Mouse (Mus musculus): ENCODE data around the gene Fbxo8.

Fbxo8 gene

DNA sequence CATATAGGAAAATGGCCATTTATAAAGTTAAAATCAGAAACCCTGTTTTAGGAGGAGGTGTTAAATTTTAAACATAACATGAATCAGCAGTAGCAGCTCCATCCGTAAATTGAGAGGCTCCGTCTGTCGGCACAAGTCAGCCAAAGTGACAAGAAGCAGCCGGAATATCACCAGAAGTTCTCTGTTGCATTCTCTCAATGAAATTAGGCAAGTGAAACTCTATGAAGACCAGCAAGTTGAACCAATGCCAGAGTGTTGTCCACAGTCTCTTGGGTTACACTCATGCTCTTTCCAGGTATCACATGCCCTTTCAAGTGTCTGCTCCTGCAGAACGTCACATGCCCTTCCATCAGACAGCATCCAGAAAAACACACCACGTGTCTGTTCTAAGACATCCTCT, 60.8 kb downstream of the Fbxo8 start:
- DNase-seq (ENCODE audit: low read depth, low spot score), result no peak

DNA sequence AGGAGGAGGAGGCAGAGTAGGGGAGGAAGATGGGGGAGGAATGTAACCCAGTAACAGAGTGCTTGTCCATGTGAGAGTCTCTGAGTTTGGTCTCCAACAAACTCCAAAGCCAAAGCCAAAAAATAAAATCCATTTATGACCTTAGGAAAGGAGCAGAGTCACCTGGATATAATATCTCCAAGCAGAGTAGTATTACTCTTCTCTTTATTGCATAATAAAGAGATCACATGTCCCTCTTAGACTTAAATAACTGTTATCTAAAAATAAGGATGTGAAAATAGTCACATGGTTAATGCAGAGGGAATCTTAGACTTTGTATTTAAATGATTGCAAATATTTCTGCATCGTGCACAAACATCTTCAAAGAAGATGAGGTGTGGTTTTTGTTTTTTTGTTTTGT, 63.3 kb downstream of the Fbxo8 start:
- no peak for DNase-seq (ENCODE audit: low read depth, low spot score)

DNA sequence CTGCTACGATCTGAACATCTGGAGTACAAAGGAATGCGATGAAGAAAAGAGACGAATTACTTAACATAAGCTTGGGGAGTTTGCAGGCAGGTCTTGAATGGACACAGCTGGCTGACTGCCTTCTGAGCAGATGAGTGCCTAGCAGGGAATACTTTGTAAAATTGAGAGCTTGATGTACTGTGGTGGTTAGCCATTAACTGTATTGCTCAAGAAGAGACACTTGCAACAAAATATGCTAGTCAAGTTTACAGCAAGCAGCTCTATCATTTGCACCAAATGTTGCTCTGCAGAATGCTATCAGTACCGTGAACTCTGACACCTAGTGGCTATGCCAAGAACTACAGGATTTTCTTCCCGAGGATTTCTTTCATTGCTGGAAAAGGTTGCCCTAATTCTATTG, 64.1 kb downstream of the Fbxo8 start:
- peak; percentile 72 for DNase-seq (ENCODE audit: low read depth, low spot score)

DNA sequence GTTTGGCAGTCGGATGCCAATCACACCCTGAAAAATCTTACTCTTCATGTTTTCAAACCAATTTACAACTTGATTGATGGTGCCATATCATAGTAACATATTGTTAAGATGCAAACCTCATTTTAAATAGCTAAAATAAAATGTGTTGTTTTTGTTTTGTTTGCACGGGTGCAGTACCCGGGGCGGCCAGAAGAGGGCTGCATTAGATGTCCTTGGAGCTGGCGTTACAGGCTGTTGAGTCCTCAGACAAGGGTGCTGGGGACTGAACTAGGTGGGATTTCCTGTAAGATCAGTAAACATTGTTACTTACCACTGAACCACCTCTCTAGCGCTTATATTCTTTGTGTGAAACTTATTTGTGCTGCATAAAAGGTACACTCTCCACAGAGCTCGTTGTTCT, 65.4 kb downstream of the Fbxo8 start:
- peak; percentile 59 for DNase-seq (ENCODE audit: low read depth, low spot score)

DNA sequence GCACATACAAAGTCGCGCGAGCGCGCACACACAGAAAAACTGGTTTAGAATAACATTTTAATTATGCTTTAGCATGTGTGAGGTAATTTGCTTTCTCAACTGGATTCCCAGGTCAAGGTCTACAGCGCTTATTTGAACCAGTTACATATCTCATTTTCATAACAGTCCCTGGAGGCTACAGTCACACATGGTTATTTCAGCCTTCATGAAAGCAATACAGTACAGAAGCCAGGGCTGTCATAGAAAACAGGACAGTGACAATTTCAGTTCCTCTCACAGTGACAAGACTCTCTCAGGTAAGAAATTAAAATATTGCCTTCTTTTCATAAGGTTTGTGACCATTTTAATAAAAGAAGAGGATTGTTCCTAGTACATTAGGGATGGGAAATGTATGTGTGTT, 66.4 kb downstream of the Fbxo8 start:
- DNase-seq (ENCODE audit: low read depth, low spot score), result no peak

DNA sequence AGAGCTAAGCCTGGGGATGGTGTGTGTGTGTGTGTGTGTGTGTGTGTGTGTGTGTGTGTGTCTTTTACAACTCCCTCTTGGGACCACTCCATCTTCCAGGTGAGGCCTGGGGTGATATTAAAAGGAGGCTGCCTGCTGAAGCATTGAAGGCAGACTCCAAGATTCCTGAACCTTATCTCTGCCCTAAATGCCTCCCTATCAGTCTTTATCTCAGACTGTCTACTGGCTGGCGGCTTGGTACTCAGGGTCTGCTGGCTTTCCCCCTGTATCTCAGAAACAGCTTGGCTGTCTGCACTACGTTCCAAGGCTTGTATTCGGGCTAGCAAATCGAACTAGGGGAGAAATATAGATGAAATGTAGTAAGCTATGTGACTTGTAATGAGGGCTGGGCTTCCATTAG, 68.2 kb downstream of the Fbxo8 start:
- DNase-seq (ENCODE audit: low read depth, low spot score), result no peak

DNA sequence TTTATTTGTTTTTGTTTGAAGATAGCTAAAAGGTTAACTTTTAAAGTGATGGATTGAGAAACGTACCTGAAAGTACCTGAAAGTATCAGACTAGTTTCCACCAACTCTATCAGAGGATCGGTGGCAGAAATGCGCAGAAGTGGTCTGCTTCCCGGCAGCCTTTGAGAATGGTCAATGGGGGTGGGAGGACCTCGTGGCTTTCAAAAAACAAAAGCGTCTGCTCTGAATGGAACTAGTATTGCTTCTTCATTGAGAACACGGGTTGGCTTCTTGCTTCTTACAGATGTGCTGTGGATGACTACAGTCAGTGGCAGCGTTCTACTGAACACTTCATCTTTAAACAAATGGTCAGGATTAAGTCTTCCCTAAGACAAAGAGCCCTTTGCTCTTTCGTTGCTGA, 68.7 kb downstream of the Fbxo8 start:
- DNase-seq (ENCODE audit: low read depth, low spot score), result no peak

DNA sequence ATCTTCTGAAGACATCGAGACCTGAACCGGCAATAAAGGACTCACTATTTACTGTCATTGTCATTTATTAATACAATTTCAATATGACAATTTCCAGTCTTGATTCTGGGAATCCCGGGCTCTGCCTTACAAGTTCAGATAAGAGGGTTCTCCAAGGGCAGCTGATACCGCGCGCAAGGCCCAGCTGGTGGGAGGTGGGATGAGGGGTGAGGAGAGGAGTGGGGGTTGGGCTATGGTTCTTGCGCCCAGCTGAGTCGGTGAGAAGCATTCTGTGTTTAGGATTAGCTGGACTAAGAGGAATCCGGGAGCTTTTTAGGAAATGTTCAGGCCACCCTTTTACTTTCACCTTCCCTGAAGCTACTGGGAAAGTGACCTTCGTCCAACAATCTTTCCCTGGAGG, 69.8 kb downstream of the Fbxo8 start:
- no peak for DNase-seq (ENCODE audit: low read depth, low spot score)

DNA sequence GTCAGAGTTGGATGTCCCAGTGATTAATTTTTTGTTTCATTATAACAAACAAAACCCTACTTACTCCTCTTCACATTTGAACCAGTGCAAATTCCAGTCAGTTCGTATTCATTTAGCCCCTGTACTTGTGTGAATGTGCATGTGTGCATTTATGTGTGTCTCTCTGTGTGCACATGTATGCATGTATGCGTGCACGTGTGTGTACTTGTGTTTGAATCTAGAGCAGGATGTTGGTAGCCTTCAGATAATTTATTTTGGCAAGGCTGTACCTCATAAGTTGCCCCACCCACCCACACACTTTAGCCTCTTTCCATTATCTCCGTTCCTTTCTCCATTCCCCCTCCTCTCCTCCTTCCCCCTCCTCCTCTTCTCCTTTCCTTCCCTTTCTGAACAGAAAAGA, 70.2 kb downstream of the Fbxo8 start:
- DNase-seq (ENCODE audit: low read depth, low spot score), result no peak

DNA sequence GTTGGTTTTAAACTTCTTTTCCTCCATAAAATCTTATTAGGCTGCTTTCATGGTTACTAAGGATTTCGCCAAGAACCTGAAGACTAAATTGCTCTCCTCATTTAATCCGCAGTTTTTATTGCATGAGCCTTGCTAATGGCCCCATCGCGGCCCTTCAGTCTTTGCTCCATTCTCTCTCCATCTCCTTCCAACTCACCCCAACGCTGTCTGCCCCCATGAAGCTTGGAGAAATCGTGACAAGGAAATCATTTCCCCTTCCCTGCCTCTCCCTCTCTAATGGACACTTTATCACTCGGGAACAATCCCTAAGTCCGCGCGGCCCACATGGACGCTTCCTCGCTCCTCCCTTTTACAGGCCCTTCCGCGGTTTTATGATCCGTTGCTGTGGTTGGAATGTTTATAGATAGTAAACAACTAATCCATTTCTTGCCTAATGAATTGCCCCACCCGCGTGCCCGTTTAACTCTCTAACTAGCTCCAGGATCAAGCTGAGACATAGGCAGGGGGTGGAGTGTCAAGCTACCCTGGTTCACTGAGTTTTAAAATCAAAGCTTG, 71.7 kb downstream of the Fbxo8 start:
- no peak for DNase-seq (ENCODE audit: low read depth, low spot score)

DNA sequence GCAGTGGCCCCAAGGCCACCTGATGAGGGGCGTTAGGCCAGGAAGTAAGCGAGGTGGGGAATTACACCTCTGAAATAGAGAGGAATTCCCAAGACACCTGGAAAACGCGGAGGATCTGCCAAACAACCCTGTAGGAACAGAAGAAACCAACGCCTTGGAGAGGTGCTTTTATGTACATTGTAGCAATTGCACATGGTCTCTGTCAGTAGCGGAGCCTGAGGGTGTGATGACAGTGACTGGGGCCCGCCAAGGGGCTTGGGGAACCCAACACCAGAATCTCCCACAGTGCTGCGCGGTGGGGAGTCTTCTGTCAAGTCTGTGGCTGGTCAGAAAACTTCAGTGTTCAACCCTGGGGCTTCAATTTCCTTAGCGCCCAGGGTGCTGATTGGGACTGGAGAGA, 72.5 kb downstream of the Fbxo8 start:
- no peak for DNase-seq (ENCODE audit: low read depth, low spot score)

DNA sequence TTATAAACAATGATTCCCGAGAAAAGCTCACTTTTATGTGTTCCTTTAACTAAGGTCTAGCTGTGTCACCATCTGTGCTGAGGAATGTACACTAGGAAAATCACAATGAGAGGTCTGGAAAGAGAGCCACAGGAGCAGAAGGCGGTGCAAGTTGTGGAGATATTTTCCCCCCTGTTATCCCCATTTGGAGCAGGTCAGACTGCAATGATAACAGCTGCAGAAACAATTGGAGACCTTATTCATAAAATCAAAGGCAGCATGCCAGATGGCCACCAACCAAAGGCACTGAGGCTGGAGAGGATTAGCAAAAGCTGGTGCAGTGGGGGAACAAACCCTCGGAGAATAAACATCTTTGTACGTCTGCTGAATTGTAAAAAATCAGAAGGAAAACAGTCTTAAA, 78.3 kb downstream of the Fbxo8 start:
- DNase-seq (ENCODE audit: low read depth, low spot score), result no peak

DNA sequence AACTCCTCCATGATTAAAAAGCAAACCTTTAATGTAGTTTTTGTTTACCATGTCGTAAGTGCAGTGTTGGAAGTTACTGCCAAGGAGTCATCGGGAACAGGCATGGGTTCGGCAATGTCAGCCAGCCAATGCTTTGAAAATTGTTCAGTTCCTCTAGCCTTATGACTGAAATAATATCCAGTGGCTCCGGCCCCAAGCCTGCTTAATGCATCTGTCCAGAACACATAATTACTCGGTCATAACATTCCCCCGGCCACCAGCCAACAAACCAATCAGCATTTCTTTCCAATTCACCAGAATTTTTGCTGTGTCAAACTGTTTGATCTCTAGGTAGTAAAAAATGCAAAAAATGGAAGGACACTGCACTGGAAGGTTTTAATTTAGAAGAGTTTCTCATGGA, 88.4 kb downstream of the Fbxo8 start:
- DNase-seq (ENCODE audit: low read depth, low spot score), result no peak
